Mouse (Mus musculus): ENCODE data around the gene Rad50. TPM values are rescaled to one million over a fixed set of nuclear protein-coding genes. Genes with fewer than 3 reads are reported as not detected.

Gene Rad50
- total RNA-seq, 2 experiments from 2014 or later, result 9.0 to 10.5 TPM

DNA sequence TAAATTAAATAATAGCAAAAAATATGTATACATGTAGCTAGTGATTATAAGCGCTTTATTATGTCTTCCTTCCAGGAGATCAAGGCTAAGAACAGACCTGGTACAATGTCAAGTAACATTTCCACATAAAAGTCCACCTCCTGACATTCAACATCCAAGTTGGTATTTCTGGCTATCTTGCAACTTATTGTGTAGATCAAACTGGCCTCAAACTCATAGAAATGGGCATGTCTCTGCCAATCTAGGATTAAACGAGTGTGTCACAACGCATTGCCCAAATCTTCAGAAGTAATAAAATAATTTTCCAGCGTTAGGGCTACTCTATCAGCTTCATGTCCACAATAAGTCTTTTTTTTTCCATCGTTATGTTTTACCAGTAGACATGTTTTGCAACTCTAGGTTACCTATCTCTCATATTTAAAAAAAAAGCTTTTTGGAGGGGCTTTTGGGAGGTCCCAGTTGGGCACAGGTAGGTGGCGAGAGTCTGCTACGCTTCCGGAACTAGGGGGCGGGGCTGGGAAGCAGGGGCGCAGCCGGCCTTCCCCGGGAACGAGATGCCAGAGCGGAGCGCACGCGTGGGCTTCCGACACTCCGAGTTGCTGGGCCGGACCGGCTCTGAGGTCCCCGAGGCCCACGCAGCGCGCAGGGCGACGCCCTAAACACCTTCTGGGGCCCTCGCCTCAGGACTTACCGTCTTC is 734 bp downstream of the Rad50 start:
- peak in 1 of 2 experiments; percentile 4 for DNase-seq (ENCODE audit: low spot score in 2 of 2)

DNA sequence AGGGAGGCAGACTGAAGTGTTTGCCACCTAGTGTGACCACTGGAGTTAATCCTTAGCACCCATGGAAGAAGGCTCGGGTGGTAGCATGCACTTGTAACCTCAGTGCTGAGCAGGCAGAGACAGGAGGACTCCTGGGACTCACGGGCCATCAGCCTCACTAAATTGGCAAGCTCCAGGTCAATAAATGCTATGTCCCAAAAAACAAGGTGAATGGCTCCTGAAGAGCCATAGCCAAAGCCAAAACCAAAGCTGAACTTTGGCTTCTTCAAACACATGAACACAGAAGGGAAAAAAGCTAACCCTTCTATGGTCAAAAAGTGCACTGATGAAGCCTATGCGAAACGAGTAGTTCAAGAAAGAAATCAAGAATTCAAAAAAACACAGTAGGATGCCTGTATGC is 7.8 kb downstream of the Rad50 start:
- no peak for DNase-seq (ENCODE audit: low spot score in 2 of 2)

- no peak for DNase-seq (ENCODE audit: low spot score in 2 of 2)
Measured at GRCm38 (mm10) chr11:53698521-53698920, 8.6 kb downstream of the Rad50 start.

DNA sequence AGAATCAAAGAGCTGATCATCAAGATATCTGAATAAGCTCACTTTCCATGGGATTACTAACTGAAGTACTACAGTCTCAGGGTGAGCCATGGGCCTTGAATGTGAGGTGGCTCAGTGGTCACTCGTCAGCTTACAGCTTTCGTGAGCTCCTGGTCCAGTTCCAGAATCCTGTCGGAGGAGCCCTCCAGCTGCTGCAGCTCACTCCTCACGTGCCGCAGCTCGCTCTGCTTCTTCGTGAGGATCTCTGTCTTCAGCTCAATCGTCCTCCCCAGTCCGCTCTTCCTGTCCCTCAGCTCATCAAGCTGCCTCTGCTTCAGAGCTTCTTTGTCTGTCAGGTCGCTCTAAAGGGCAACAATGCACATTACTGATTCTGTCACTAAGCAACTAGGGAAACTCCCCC is 15.1 kb downstream of the Rad50 start:
- peak; percentile 13 to 14 for DNase-seq (ENCODE audit: low spot score in 2 of 2)

- DNase-seq (ENCODE audit: low spot score in 2 of 2), result no peak
Measured at GRCm38 (mm10) chr11:53682994-53683530, 24.1 kb downstream of the Rad50 start.

DNA sequence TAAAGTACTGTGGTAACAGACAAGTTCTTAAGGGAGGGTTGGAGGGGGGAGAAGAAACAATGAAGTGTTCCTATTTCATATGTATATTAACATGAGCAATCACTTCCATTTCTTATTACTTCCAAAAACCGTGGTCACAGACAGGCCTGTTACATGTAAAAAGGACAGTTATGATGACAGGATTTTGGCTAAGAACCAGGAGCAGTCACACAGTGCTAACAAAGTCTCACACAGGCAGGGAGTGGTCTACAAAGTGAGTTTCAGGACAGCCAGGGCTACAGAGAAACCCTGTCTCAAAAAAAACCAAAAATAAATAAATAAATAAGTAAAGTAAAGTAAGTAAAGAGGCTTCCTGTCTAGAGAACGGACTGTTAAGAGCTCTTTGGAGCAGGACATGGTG is 24.9 kb downstream of the Rad50 start:
- DNase-seq (ENCODE audit: low spot score in 2 of 2), result no peak

- no peak for DNase-seq (ENCODE audit: low spot score in 2 of 2)
Measured at GRCm38 (mm10) chr11:53681686-53682085, 25.4 kb downstream of the Rad50 start.

- no peak for DNase-seq (ENCODE audit: low spot score in 2 of 2)
Measured at GRCm38 (mm10) chr11:53680141-53680540, 27.0 kb downstream of the Rad50 start.

DNA sequence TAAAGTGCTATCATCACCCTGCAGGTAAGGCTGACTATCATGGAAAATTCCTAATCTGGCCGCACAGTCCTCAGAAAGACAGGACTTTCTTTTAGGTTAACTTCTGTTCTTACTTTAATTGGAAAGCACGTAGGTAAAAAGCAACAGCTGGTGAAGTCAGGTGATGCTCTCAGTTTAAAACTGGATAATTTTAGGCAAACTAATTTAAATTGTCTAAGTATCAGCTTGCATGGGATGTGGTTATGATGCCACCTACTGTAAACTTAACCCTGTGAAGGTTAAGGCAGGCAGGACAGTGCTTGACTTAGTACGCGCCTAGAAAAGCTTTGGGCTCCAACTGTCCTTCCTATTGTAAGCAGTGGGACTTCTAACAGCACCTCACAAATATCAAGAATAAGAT is 35.7 kb downstream of the Rad50 start:
- DNase-seq (ENCODE audit: low spot score in 2 of 2), result no peak

DNA sequence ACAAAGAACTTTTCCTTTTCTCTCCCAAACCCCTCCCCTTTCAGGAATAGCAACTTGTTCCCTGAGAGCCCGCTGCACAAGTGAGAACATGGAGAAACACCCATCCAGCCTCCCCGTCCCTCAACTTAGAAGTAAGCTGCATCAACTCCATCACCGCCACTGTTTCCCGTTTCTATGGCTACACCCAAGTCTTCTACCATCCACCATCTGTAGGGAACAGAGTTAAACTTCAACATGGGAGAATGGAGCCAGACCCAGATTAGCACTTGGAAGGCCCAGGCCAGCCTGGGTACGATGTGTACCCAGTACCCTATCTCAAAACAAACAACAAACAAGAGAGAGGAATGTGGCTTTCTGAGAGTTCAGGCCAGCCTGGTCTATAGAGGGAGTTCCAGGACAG is 43.0 kb downstream of the Rad50 start:
- DNase-seq (ENCODE audit: low spot score in 2 of 2), result peak; percentile 26 to 58

DNA sequence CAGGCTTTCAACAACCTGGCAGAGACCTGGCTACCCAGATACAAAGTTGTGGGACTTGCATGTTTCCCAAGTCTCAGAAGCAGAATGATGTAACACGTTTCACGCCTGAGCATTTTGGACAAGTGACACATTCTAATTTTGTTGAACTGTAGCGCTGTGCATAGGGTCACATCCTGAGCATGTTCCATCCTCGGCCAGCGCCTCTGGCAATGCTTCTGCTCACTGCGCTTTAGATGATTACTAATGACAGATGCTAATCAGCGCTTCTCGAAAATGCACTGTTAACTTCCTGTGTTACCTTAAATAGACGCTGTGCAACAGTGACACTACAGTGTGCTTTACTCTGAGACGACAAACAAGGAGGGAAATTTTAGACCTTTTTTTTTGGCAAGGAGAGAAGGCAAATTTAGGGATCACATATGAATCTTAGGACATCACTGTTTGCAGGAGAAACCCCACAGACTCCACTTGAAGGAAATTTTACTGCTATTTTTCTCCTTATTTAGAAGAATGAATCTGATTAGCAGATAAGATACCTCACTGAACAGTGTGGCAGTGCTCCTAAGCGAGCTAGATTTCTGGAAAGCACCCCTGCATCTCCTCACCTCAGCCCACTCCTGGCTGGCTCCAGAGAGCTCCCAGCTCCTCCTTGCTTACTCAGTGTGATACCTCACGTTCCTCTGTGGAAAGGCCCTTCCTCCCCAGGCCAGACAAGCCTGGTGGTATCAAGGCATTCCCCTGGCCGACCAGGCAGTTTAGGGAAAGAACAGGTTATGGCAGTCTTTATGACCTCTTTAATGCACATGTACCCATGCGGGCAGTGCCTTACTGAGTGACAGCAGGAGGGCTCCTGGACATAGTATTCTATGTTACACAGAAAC is 44.1 kb downstream of the Rad50 start:
- DNase-seq (ENCODE audit: low spot score in 2 of 2), result no peak

DNA sequence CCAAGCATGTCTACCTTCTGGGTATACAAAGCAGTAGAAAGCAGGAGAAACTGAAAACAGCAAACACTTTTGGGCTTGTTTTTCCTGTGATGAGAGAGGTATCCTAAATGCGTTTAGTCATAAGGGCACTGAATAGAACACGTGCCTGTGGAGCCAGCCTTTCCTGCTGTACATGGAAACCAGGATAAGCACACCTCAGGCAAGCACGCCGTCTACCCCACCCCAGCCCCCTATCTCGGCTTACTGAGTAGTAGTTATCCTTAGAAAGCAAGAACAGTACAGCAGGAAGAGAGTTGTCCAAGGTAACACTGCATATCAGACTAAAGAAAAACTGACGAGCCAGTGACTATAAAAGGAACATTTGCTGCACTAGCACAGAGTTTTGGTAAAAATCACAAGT is 49.3 kb downstream of the Rad50 start:
- DNase-seq (ENCODE audit: low spot score in 2 of 2), result no peak

GRCm38 (mm10) chr11:53657381-53657780 is 49.7 kb downstream of the Rad50 start:
- no peak for DNase-seq (ENCODE audit: low spot score in 2 of 2)

- DNase-seq (ENCODE audit: low spot score in 2 of 2), result no peak
Measured at GRCm38 (mm10) chr11:53656558-53657202, 50.4 kb downstream of the Rad50 start.

GRCm38 (mm10) chr11:53655043-53655442 is 52.1 kb downstream of the Rad50 start:
- DNase-seq (ENCODE audit: low spot score in 2 of 2), result no peak

DNA sequence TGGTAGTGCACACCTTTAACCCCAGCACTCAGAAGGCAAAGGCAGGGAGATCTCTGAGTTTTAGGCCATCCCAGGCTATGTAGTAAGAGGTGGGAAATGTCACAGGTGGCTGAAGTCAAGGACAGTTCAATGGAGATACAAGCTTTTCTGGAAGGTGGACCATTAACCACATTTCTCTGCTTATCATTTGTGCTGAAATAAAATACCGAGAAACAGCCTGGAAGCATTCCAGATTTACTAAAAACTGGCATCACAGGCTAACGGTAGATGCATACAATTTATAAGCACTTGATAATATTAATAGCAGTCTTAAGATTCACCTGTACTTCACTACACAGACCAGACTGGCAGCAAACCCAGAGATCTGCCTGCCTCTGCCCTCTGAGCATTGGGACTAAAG is 54.7 kb downstream of the Rad50 start:
- no peak for DNase-seq (ENCODE audit: low spot score in 2 of 2)

GRCm38 (mm10) chr11:53651441-53651840 is 55.7 kb downstream of the Rad50 start:
- DNase-seq (ENCODE audit: low spot score in 2 of 2), result no peak

GRCm38 (mm10) chr11:53644017-53644416 is 63.1 kb downstream of the Rad50 start:
- no peak for DNase-seq (ENCODE audit: low spot score in 2 of 2)

DNA sequence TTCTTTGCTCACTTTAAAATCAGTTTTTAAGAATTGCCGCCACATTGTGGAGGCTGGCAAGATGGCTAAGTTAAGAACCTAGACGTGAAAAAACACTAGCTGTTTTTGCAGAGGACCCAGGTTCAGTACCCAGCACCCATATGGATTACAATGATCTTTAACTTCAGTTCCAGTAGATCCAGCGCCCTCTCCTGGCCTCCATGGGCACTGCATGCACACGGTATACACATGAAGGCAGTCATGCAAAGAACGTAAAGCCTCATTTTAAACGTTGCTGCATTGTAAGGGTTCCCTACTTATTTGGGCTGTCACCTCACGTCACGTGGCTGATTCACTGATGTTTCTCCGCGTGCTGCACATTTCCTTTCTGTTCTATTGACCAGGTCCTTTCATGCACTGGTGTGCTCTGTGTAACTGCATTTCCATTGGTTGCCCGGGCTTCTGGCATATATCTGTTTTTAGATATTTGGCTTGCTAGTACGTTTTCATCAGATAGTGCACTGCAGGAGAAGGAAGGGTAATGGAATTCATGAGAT is 64.3 kb downstream of the Rad50 start:
- DNase-seq (ENCODE audit: low spot score in 2 of 2), result no peak

DNA sequence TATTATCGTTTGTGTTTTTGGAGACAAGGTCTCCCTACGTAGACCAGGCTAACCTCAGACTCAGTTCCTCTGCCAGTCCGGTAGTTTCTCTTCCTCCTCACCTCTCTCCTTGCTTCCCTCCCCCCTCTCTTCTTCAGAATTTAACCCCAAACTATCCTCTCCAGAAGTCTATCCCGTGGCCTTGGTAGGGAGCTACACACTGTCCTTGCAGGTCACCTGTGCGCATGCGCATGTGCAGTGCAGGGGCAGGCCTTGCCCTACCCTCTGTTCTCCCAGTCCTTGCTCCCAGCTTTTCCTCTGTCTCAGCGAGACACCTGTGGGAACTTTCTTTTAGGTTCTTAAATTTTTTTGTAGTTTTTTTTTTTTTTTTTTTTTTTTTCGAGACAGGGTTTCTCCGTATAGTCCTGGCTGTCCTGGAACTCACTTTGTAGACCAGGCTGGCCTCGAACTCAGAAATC is 69.3 kb downstream of the Rad50 start:
- no peak for DNase-seq (ENCODE audit: low spot score in 2 of 2)

GRCm38 (mm10) chr11:53637046-53637802 is 69.9 kb downstream of the Rad50 start:
- no peak for DNase-seq (ENCODE audit: low spot score in 2 of 2)

All from layer of hippocampus, postnatal 14 days (tissue).